In the genomic region with DNA sequence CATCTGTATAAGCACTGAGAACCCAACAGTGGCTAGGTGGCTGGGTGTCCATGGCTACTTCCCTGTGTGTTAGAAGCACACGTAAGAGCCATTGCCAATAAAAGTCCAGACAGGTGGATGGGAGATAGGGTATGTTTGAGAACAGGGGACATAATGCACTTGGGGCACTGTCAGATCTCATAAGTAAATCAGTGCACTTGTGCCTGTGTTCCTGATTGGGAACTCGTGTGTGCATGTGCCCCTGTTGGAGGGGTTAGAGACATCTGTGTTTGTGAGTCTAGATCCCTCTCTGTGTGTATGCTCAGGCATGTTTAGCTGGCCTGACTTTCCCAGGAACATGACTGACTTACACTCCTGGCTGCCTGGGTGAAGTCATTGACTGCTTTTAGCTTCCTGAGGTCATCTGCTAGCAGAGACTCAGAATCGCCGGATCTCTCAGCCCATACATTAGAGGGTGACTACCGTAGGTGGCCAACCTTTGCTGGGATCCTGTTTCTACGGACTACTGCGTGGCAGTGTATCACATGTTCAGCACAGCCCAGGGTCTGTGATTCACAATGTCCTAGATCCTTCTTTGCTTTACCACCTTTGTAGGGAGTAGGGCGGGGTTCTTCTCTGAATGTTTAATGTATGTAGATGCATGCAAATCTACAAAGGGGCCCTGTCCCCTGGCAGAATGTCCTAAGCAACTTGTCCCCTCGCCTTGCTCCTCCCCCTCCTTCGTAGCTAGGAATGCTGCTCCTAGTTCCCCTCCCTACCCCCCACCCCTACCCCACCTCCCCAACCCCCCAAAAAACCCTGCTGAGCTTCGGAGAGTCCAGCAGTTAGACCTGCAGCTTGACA, we compare ENCODE assay signal across 8 mouse cellular contexts. TPM values are rescaled to one million over a fixed set of nuclear protein-coding genes. Genes with fewer than 3 reads are reported as not detected.
DNase-seq lines count a peak whose midpoint lies in the region; ATAC-seq lines count a peak whose summit lies in the region.

No protein-coding gene starts in this region.

- intact Hi-C loops in heart, postnatal 36 days (cut with DNase I) = loop anchor here (5.0 kb wide), 1 partner anchor 48 kb away; the partner anchor contains the start of genes Arvcf and Tango2

- 0 out of 2 replicates have a peak overlapping the region, but pooled peaks have one; percentile 8 for H3K4me3 ChIP-seq in heart, embryonic 11.5 days (ENCODE audit: low read depth, low read length)
- H3K4me3 ChIP-seq in midbrain, embryonic 12.5 days = peak overlapping the region; percentile 17

- peaks cover 9% of the 10 kb centered on the region; the same call in 1 of the 2 replicates for H3K36me3 ChIP-seq in heart, embryonic 11.5 days (ENCODE audit: control insufficient read depth, insufficient read depth, low read length)
- H3K36me3 ChIP-seq in midbrain, embryonic 12.5 days = peaks cover 40% of the 10 kb centered on the region

- peak overlapping the region; percentile 43 for H3K4me2 ChIP-seq in heart, embryonic 11.5 days
- H3K4me2 ChIP-seq in midbrain, embryonic 12.5 days (replicated peaks) = peak overlapping the region; percentile 90

- H3K4me1 ChIP-seq in heart, embryonic 11.5 days (ENCODE audit: control insufficient read depth, insufficient read depth, low read length) = peaks cover 39% of the 10 kb centered on the region
- peaks cover 70% of the 10 kb centered on the region for H3K4me1 ChIP-seq in midbrain, embryonic 12.5 days

- ATAC-seq in heart, embryonic 11.5 days (replicated peaks; ENCODE audit: insufficient number of reproducible peaks, low FRiP score, low TSS enrichment) = no peak
- peak; percentile 55 for ATAC-seq in midbrain, embryonic 12.5 days (ENCODE audit: low FRiP score, low read depth)
- no peak for ATAC-seq in megakaryocyte, adult 5-6 weeks (ENCODE audit: poor library complexity, severe bottlenecking)

- peak overlapping the region; percentile 94 for H3K27ac ChIP-seq in heart, embryonic 11.5 days (ENCODE audit: low read depth, low read length)
- peak overlapping the region; percentile 91 for H3K27ac ChIP-seq in midbrain, embryonic 12.5 days (replicated peaks)

- peak; percentile 61 to 66 for DNase-seq in heart, adult 18-20 months
- no peak for DNase-seq in heart, postnatal 36 days
- DNase-seq in NIH3T3 (ENCODE audit: low read depth) = peak; percentile 59
- no peak for DNase-seq in thymus, postnatal 4 days
- DNase-seq in spleen, adult 18-20 months = no peak

- no peaks in the 10 kb centered on the region for H3K9me3 ChIP-seq in heart, embryonic 11.5 days (replicated peaks; ENCODE audit: control insufficient read depth, low read length)
- H3K9me3 ChIP-seq in midbrain, embryonic 12.5 days = no peaks in the 10 kb centered on the region

- H3K9ac ChIP-seq in heart, embryonic 11.5 days (ENCODE audit: low read depth, low read length) = peak overlapping the region; percentile 61
- H3K9ac ChIP-seq in midbrain, embryonic 12.5 days (replicated peaks) = peak overlapping the region; percentile 35

- WGBS in heart, embryonic 11.5 days (ENCODE audit: insufficient replicate concordance) = 22% methylated on average over 10 of the region's 11 CpGs
- WGBS in midbrain, embryonic 12.5 days = 13% methylated on average over 11 of the region's 11 CpGs

- no peaks in the 10 kb centered on the region for H3K27me3 ChIP-seq in heart, embryonic 11.5 days (ENCODE audit: control insufficient read depth, insufficient read depth, low read length)
- no peaks in the 10 kb centered on the region for H3K27me3 ChIP-seq in midbrain, embryonic 12.5 days

RNA-seq across cellular contexts. Expression of gene Txnrd2, which starts 31.2 kb away (rescaled TPM):
- 10 to 100 TPM; 42.9 to 44.4 TPM for total RNA-seq in heart, adult 18-20 months (2021)
- total RNA-seq in heart, postnatal 36 days (2021) = 10 to 100 TPM; 41.0 to 42.8 TPM
- 32.6 and 32.8 TPM in 2 replicates for polyA plus RNA-seq in heart, embryonic 11.5 days (2014; fragmentation: Nextera tagmentation; extraction: Ambion mirVana)
- polyA plus RNA-seq in midbrain, embryonic 12.5 days (2016; fragmentation: Nextera tagmentation; extraction: Ambion mirVana) = 22.5 and 23.8 TPM in 2 replicates
- 10.3 and 11.8 TPM in 2 replicates for total RNA-seq in megakaryocyte, adult 5-6 weeks (2015)
- 7.0 and 9.3 TPM in 2 replicates for total RNA-seq in megakaryocyte, adult 5-6 weeks (2017)

RNA-seq across cellular contexts. Expression of gene Comt, which starts 31.7 kb away (rescaled TPM):
- total RNA-seq in heart, adult 18-20 months (2021) = 100 to 1,000 TPM; 123 to 141 TPM
- 100 to 1,000 TPM; 130 to 150 TPM for total RNA-seq in heart, postnatal 36 days (2021)
- polyA plus RNA-seq in heart, embryonic 11.5 days (2014; fragmentation: Nextera tagmentation; extraction: Ambion mirVana) = 90.1 and 96.5 TPM in 2 replicates
- 54.9 and 60.1 TPM in 2 replicates for polyA plus RNA-seq in midbrain, embryonic 12.5 days (2016; fragmentation: Nextera tagmentation; extraction: Ambion mirVana)
- total RNA-seq in megakaryocyte, adult 5-6 weeks (2015) = 37.8 and 40.8 TPM in 2 replicates
- 40.1 and 43.8 TPM in 2 replicates for total RNA-seq in megakaryocyte, adult 5-6 weeks (2017)

RNA-seq across cellular contexts. Expression of gene Arvcf, which starts 47.0 kb away (rescaled TPM):
- total RNA-seq in heart, adult 18-20 months (2021) = 10 to 100 TPM; 13.1 to 15.1 TPM
- 10 to 100 TPM; 21.1 to 25.6 TPM for total RNA-seq in heart, postnatal 36 days (2021)
- 19.5 and 23.4 TPM in 2 replicates for polyA plus RNA-seq in heart, embryonic 11.5 days (2014; fragmentation: Nextera tagmentation; extraction: Ambion mirVana)
- 129 and 134 TPM in 2 replicates for polyA plus RNA-seq in midbrain, embryonic 12.5 days (2016; fragmentation: Nextera tagmentation; extraction: Ambion mirVana)
- total RNA-seq in megakaryocyte, adult 5-6 weeks (2015) = 0.38 and 0.68 TPM in 2 replicates
- 1.5 and 3.0 TPM in 2 replicates for total RNA-seq in megakaryocyte, adult 5-6 weeks (2017)

RNA-seq across cellular contexts. Expression of gene Tango2, which starts 47.1 kb away (rescaled TPM):
- 100 to 1,000 TPM; 170 to 176 TPM for total RNA-seq in heart, adult 18-20 months (2021)
- 100 to 1,000 TPM; 152 to 177 TPM for total RNA-seq in heart, postnatal 36 days (2021)
- polyA plus RNA-seq in heart, embryonic 11.5 days (2014; fragmentation: Nextera tagmentation; extraction: Ambion mirVana) = 56.3 and 62.1 TPM in 2 replicates
- polyA plus RNA-seq in midbrain, embryonic 12.5 days (2016; fragmentation: Nextera tagmentation; extraction: Ambion mirVana) = 48.2 and 49.7 TPM in 2 replicates
- 27.2 and 27.4 TPM in 2 replicates for total RNA-seq in megakaryocyte, adult 5-6 weeks (2015)
- 5.7 and 11.8 TPM in 2 replicates for total RNA-seq in megakaryocyte, adult 5-6 weeks (2017)

Comparison
In these comparisons a context has a peak if more than half of its experiments do, and no peak if none do; other contexts are left out.
1. DNase-seq: peak in heart, adult 18-20 months (2 of 2) and NIH3T3 (single experiment); none in heart, postnatal 36 days (0 of 2), thymus, postnatal 4 days (single experiment) and spleen, adult 18-20 months (0 of 2).